Mouse (Mus musculus) left cerebral cortex, postnatal 4 days (tissue): Measurements from ENCODE around the gene Psmc1. TPM values are rescaled to one million over a fixed set of nuclear protein-coding genes. Genes with fewer than 3 reads are reported as not detected.
A peak's percentile ranks its signal among the peaks of the same experiment; 100 is the strongest.

Experiments used
- DNase-seq: peaks from one replicate; pipeline ENCODE4 v3.0.0-alpha.2; 2022
- intact Hi-C: fragments of 180-260 bp; cut with DNase I; formaldehyde crosslinking; loops from one replicate; pipeline ENCODE4 v1.15.1; 2025
- total RNA-seq, 2 experiments: library from RNA; stranded (reverse); gene quantifications; 2 replicates each; pipeline ENCODE4 v1.2.3; 2021

Psmc1 gene
- total RNA-seq, 2 experiments from 2014 or later, result 184 to 191 TPM

DNA sequence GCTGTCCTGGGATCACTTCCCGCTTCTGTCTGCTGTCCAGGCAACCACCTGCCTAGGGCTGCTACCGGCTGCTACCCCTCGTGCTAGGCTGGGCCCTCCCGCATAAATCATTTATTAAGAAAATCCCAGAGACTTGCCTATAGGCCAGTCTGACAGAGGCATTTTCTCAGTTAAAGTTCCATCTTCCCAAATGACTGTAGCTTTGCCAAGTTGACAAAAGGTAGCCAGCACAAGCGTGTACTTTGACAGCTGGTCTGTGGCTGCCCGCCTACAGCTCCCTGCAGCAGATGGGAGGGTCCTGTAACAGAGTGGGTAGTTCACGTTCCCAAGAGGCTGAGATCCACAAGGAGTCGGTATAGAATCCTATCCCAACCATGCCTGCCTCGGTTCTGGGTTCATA, 13.5 kb downstream of the Psmc1 start:
- DNase-seq, result peak; percentile 45
- intact Hi-C loops, result no loop called here

DNA sequence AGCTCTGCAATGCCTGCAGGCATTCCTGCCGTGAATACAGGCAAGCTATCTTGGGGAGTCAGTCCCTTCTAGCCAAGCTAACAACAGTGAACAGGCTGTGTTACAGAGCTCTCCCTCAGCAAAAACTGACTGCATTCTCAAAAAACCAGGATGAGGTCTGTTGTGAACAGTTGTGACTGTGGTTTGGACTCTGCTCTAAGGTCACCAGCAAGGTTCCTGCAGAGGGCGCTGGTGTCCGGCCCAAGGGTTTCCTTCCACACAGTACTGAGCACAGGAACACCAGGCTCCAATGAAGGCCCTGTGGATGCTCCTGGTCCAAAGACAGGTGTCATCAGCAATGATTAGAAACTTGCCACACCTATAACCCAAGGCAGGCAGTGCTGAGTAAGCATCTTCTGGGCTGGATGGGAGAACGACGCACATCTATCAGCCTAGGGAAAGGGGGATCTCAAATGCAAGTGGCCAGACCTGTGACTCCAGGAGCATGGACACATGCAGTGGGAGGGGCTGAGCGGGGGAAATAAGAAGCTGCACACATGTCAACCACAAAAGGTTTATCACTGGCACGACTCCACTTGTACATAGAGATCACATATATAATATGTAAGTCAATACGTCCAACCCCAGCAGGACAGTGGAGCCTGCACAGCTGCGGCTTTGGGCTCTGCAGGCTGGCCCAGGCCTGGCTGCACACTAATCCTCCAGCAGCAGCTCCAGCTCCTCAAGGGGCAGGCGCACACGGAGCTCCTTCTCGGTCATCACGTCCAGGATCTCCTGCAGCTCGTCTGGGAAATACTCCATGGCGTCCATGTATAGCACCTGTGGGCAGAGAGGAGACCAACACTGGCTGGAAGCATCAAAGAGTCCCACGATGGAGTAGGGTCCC, 15.2 kb downstream of the Psmc1 start:
- intact Hi-C loops, result no loop called here
- no peak for DNase-seq

DNA sequence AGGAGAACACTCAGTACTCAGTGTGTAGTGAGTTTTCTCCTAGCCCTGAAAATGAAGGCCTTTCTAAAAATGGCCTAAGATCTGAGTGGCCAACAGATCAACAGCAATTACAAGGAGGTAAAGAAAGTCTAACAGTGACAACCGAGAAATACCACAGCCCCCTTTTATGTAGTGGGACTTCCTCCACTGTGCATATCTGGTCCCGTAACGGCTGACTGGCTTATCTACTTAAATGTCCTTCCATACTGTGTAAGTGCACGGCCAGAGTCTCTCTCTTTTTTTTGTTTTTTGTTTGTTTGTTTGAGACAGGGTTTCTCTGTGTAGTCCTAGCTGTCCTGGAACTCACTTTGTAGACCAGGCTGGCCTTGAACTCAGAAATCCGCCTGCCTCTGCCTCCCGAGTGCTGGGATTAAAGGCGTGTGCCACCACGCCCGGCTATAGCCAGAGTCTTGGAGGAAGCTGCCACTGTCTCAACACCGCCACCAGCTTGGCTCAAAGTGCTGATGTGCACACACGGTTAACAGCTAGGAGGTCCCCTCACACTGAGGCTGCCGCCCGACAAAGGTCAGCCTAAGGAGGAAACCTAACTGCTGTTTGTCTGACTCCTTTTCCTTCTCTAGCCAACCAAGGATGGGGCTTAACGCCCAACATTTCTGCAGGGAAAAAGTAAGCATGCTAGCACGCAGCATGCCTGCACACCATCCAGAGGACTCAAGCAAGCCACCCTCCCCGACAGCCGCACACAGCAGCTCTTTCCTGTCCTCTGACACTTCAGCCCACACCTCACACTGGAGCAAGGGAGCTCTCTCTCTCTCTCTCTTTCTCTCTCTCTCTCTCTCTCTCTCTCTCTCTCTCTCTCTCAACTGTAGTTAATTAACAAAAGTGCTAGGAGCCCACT, 17.3 kb downstream of the Psmc1 start:
- intact Hi-C loops, result no loop called here

DNA sequence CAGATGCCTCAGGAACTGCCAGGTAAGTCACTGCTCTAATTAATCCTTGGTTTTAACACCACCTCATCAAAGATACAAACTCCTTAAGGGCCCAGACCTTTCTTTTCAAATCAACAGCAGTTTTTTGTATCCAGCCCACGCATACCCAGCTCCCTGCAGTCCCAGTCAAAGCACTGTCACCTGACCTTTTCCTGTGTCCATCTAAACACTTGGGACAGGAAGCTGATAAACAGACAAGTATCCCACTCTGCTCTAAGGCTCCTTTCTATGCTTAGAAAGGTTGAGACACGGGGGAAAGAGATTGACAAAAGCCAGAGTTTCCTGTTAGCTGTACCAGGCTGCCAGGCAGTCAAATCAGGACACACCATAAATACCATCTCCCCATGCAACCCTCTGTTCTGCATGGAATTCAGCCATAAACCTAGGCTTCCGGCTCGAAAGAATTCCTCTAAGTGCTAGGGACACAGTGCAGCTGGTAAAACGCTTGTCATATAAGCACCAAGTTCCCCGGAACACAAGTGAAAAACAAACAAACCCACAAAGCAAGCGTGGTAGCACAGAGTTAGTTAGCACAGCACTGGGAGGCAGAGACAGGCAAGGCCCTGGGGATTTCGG, 18.0 kb downstream of the Psmc1 start:
- no peak for DNase-seq
- intact Hi-C loops, result no loop called here

More for the DNA sequence above, 17.3 kb downstream of the Psmc1 start:
- no peak for DNase-seq

DNA sequence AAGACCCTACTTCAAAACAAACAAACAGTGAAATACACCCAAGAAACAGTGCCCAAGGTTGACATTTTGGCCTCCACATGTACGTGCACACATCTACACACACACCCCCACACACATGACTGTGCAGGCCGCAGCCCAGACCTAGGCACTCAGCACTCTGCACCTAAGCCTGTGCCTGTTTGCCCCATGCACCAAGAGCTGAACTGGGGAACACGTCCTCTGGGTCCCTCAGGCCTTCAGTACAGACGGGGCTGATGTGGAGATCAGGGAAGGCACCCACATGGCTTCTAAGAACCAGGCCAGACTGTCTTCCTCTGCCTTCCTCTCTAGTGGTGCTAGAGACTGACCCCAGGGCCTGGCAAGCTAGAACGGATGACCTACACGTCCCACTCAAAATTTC, 18.6 kb downstream of the Psmc1 start:
- DNase-seq, result no peak
- intact Hi-C loops, result no loop called here

DNA sequence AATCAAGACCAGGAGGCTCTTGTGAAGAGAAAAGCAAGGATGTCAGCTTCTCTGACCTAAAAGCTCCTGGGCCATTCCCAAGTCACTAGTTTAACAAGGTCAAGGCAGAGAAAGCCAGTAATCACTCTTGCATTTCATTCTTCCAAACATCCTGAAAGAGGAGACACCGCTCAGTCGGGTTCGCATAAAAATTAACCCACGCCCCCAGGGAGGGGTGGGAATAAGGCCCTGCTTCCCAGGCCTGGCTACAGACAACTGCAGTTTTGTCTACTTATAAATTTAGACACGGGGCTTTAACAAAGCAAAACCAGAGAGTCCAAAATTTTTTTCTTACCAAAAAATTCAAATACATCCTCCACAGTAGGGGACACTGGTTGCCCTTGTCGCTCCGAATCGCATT, 19.0 kb downstream of the Psmc1 start:
- intact Hi-C loops, result no loop called here

DNA sequence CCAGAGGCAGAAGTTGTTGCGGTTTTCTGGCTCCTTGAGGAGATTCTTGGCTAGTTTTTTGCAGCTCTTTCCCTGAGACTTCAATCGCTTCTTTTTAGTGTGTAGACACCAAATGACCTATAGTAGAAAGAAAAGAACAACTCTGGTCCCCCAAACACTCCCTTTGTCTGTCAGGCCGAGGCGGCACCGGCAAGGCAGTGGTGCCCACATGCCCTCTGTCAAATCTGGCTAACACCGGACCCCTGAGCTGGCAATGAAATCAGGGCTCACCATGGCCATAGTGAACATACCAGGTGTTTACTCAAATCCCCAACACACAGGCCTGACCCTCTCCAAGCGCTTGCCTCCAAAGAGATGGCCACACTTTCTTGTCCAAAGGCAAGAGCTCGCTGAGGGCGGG, 21.2 kb downstream of the Psmc1 start:
- intact Hi-C loops, result no loop called here

More for the DNA sequence above, 19.0 kb downstream of the Psmc1 start:
- no peak for DNase-seq

DNA sequence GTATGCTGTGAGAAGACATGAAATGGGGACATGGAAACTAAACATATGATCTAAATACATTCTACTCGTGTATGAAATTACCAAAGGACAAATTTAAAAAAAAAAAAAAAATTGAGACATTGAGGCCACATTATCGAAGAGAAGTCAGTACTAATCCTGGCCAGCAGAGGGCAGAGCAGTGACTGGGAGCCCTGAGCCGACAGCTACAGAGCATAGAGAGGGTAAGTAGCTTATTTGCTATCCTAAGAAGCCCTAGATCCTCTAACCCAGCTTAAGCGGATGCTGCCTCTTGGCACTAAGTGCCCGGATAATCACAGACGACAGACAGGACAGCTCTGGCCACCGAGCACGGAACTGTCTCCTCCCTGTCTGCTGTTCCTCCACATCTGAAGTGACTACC, 21.7 kb downstream of the Psmc1 start:
- peak; percentile 72 for DNase-seq
- intact Hi-C loops, result no loop called here

More for the DNA sequence above, 21.2 kb downstream of the Psmc1 start:
- no peak for DNase-seq

DNA sequence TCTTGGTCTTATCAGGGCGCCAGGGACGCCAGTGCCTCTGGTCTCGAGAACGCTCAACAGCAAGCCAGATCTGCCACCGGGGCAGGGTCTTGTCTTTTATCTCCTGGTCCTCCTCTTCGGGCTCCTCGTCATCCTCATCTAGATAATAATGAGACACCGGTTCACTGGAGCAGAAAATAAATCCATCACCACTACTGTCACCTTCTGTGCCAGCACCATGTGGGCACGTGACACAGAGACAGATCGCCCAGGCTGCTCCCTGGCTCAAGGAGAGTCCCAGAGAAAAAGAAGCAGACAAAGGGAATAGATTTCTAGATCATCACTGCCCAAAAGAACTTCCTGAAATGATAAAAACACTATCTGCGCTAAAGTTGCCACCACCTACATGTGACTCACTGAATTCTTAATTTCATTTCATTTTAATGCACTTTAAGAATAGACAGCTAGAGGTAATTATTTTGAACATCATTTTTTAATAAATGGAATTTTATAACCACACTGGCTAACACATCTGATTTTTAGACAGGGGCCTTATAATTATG, 24.5 kb downstream of the Psmc1 start:
- peak; percentile 62 for DNase-seq
- intact Hi-C loops, result no loop called here

DNA sequence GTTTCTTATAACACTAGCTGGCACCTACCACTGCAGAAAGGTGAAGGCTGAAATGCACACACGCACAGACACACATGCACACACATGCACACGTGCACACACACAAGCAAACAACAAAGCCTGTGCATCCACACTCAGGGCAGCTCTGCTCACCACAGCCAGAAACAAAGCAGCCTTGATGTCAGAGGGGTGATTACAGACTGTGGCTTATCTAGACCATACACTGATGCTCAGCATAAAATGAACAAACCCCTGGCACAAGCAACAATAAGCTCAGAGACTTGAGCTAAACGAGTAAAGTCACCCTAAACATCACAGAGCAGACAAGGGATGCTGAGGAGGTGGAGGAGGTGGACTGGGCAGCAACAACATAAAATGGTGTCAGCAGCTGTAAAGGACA, 25.2 kb downstream of the Psmc1 start:
- intact Hi-C loops, result no loop called here
- no peak for DNase-seq

DNA sequence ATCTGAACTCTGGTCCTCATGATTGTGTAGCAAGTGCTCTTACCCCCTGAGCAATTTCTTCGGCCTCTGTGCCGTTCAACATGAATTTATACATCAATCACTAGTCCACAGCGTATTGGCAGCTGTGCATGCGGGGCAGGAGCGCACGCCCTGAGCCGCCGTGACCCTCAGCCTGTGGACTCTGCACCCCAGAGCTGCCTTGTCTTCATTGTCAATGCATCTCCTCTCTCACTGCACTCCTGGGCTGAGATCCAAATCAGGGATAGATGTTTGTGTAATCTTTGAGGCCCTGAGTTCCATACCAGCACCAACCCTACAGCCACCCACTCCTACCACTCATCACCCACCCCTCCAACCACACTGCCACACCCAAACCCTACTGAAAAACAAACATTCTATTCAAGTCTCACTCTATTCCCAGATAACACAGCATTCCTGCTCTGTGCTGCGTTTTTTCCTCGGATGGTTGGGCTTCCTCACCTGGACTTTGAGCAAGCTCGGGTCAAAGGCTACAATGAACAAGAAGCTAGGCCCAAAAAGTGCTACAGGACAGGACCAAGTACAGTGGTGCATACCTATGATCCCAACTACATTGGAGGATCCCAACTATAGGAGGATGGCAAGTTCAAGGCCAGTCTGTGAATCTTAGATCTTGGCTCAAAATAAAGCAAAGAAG, 33.0 kb downstream of the Psmc1 start:
- no peak for DNase-seq
- intact Hi-C loops, result no loop called here

DNA sequence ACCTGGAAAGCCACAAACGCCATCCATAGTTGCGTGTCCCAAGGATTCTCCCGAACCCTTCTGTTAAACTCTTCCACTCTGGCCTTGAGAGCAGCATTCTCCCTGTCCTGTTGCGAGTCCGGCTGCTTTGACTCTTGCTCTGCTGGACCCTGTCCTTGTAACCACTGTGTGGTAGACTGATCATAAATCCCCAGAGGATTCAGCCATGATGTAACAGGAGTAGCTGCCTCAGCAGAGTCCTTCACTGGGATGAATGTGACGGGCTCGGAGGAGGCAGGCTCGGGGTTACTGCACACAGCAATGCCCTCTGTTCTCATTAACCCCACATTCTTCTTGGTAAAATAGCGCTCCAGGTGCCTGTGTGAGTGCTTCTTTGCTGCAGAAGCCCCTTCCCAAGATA, 33.8 kb downstream of the Psmc1 start:
- intact Hi-C loops, result no loop called here
- no peak for DNase-seq

DNA sequence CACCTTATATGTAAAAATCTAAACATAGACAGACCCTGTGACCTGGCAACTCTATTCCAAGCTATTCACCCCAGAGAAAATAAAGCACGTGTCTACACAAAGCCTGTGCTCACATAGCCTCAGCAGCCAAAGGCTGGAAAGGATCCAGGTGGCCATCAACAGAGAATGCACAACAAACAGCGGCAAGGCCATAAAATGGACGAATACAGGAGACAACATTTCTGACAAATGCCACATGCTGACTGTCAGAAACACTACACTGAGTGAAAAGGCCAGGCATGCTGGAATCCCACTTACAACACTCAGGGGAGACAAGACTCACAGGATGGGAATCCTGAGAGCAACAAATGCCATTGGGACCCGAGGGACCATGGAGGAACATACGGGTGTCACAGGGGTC, 34.3 kb downstream of the Psmc1 start:
- DNase-seq, result no peak
- intact Hi-C loops, result no loop called here

DNA sequence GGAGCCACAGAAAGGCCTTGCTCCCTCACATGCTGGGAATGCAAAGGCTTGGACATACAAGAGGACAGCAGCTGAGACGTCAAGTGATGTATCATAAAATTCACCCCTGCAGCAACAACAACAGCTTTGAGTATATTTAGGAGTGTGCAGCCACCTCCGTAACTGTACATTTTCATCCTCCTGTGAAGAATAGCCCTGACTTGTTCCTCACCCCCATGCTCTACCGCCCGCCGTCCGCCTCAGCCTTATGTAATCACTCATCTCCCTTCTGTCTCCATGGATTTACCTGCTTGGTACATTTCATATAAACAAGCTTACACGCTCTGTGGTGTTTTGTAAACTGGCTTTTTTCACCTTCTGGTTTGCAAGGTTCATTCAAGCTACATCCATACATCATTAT, 42.5 kb downstream of the Psmc1 start:
- intact Hi-C loops, result no loop called here
- no peak for DNase-seq

DNA sequence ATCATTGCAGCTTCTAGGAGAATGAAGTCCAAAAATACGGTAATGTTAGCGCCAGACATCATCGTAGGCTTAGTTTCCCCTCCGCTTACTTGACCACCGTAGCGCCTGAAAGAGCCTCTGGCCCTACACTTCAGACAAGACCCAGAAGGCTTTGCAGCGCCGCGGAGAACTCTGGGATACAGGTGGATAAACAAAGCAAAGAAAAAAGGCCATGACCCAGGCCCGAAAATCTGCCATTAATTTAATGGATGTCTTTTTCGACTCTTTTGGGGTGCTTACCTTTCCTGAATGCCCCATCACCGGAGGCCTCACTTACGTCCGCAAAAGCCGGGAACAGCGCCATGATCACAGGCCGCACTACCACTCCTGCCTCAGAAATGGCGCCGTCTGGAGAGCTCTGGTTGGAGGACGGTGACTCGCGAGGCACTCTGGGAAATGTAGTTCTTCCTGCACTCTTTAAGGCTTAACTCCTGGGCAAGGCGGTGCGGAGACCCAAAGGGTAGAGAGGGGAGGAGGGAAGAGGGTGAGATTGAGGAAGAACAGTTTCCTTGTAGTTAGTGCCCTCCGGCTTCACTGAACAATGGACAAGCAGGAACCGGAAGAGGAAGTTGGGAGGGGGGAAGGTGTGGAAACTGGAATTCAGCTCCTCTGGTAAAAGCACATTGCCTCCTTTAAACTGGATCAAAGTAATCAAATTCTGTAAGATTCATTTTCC, 49.5 kb downstream of the Psmc1 start, which contains the start of gene Nrde2:
Gene Nrde2, minus strand, starts transcription at position 393 of the 715 bp plus-strand sequence.
- peak; percentile 89 for DNase-seq
- intact Hi-C loops, result no loop called here

DNA sequence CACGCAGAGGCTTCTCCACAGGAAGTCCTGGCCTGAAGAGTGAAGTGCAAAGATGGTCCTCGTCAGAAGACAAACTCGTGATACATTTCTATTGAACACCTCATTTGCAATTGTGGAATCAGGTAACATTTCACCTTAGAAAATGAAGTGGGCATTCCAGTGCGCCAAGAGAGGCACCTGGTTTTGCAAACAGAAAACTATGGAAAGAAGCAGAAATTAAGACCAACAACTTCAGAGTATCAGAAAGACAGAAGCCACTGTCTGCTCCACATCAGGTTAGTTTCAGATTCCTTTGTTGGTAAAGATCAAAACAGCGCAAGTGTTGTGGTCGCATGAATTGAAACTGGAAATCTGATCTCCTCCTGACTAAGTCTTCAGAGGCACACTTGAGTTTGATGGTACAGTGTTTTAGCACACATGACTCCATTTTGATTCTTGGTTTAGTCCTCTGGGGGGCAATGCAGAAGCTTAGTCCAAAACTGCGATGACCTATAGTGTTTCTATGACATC, 55.1 kb downstream of the Psmc1 start:
- no peak for DNase-seq
- intact Hi-C loops, result loop anchor here (5.0 to 10.0 kb wide), 3 partner anchors 407 to 760 kb away; no protein-coding TSS in a partner anchor

DNA sequence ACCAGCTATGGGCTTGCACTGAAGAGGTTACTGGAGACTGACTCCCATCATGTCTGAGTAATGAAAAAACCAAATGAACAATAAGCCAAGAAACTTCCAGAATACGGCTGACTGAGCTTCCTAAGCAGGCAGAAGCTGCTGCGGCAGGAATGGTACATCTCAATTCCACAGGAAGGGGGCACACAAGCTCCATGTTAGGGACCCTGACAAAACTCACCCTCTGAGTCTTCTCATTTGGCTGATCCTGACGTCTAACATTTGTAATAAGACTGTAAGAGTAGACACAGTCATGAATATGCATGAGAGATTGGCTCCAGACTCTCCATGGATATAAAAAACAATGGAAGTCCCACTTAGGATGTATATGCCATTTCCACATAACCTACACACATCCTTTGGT, 56.2 kb downstream of the Psmc1 start:
- intact Hi-C loops, result loop anchor here (5.0 to 10.0 kb wide), 3 partner anchors 406 to 759 kb away; no protein-coding TSS in a partner anchor
- DNase-seq, result peak; percentile 69

DNA sequence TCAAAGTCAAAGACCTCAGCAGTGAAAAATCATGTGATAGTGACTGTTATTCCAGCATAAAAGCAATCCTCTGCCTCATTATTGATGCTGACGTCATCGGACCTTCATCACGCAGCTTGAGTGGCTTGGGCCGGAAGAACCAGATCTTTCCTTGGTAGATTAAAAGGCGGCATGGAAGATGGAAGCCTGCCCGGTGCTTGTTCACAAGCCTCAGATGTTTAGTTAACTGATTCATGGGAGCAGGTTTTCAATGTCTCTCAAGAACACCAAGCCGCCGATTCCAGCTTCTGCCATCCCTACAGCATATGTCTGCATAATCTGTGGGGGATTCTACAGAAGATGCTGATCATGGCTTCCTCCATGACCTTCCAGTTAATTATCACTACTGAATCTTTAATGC, 57.0 kb downstream of the Psmc1 start:
- peak; percentile 37 for DNase-seq
- intact Hi-C loops, result loop anchor here (5.0 to 10.0 kb wide), 3 partner anchors 405 to 758 kb away; no protein-coding TSS in a partner anchor

DNA sequence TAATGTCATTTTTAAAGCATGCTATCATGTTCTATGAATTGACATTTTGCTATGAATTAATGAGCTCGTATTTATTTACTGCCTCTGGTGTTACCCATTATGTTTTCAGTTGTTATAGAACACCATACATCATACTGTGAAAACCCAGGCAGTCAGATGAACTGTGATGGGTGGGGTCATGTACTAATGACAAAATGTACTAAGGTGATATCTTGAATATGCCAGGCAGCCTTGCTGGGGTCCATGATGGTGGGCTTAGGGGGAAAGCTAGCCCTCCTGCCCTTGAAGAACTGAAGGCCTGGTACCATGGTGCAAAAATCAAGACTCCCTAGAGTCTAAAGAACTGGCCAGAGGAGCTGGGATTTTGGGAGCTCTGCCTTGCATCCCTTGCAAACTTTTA, 57.5 kb downstream of the Psmc1 start:
- no peak for DNase-seq
- intact Hi-C loops, result loop anchor here (5.0 to 10.0 kb wide), 3 partner anchors 405 to 757 kb away; no protein-coding TSS in a partner anchor
